In the genomic region with DNA sequence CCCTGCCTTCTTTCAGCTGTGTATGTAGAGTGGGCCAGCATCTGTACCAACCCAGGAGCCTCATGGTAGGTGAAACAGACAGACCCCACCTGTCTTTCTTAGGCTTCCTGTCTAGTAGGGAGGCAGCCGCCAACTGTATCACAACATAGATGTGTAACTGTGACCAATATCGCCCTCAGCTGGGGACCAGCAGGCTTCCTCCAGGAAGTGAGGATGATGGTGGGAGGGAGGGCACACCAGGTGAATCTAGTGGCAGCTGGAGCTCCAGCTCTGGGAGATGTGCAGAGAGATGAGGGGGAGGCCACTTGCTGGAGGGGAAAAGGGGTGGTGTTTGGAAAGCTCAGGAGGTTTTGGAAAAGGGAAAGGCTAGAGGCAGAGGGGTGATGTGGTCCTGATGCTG, we compare ENCODE assay signal across 29 mouse cellular contexts. TPM values are rescaled to one million over a fixed set of nuclear protein-coding genes. Genes with fewer than 3 reads are reported as not detected.
DNase-seq lines count a peak whose midpoint lies in the region; ATAC-seq and TF ChIP-seq lines count a peak whose summit lies in the region.
"Had no signal": no experiment of that assay in that cellular context is flagged by ENCODE, and none has a peak within 500 bp of the region (broad histone marks: within the 10 kb centered on the region; RNA-seq: fewer than 3 reads in every experiment).

No protein-coding gene starts in this region.

- H3K27ac ChIP-seq in intestine, postnatal 0 days (ENCODE audit: low read depth, low read length): no peak overlapping the region
- H3K27ac ChIP-seq in intestine, embryonic 15.5 days: no peak overlapping the region
- no peak overlapping the region for H3K27ac ChIP-seq in CH12.LX (ENCODE audit: insufficient read depth, low read depth)
- H3K27ac ChIP-seq: embryonic facial prominence, embryonic 12.5 days; forebrain, embryonic 10.5 days; forebrain, embryonic 15.5 days; hindbrain, embryonic 12.5 days; liver, embryonic 13.5 days; midbrain, embryonic 10.5 days; neural tube, embryonic 12.5 days had no signal

- TF ChIP-seq CTCF in intestine, postnatal 0 days (IDR thresholded peaks at IDR 0.05; ENCODE audit: low read depth): 0 out of 2 replicates have a peak, but pooled peaks have one; percentile 5
- peak in 1 of 2 experiments; percentile 28; a peak in 2 of 4 replicates for TF ChIP-seq CTCF in CH12.LX (conservative IDR thresholded peaks at IDR 0.05 in 1 of 2, IDR thresholded peaks at IDR 0.05 in 1 of 2; ENCODE audit: low read depth in 2 of 2, low read length in 2 of 2)

- in situ Hi-C loops in CH12.LX (cut with MboI; ENCODE audit: low pct_ligation_motif_present, low pct_unique_long_range_greater_than_20kb, low sequenced_read_pairs): loop anchor here (5.0 kb wide), 1 partner anchor 37 kb away; no protein-coding TSS in a partner anchor

- no peak overlapping the region for H3K4me3 ChIP-seq in intestine, postnatal 0 days (ENCODE audit: low read depth, low read length)
- no peak overlapping the region for H3K4me3 ChIP-seq in intestine, embryonic 15.5 days (replicated peaks)
- H3K4me3 ChIP-seq in CH12.LX (replicated peaks in 1 of 3; ENCODE audit: low read depth in 2 of 3, low read length in 2 of 3, poor library complexity in 1 of 3): no peak overlapping the region
- H3K4me3 ChIP-seq: embryonic facial prominence, embryonic 12.5 days; forebrain, embryonic 10.5 days; forebrain, embryonic 15.5 days; hindbrain, embryonic 12.5 days; liver, embryonic 13.5 days; midbrain, embryonic 10.5 days; myocyte; neural tube, embryonic 12.5 days had no signal

- no peak for ATAC-seq in intestine, postnatal 0 days
- no peak for ATAC-seq in intestine, embryonic 15.5 days
- ATAC-seq: forebrain, embryonic 15.5 days; lung, postnatal 0 days; midbrain, embryonic 16.5 days had no signal

- H3K4me1 ChIP-seq in intestine, postnatal 0 days (replicated peaks; ENCODE audit: control insufficient read depth, insufficient read depth, low read length): no peaks in the 10 kb centered on the region
- no peaks in the 10 kb centered on the region for H3K4me1 ChIP-seq in intestine, embryonic 15.5 days (replicated peaks)
- peaks cover 18 to 63% of the 10 kb centered on the region in 2 experiments for H3K4me1 ChIP-seq in CH12.LX (ENCODE audit: control insufficient read depth in 1 of 2, insufficient read depth in 2 of 2)
- H3K4me1 ChIP-seq: liver, embryonic 13.5 days had no signal

- WGBS in intestine, postnatal 0 days: 53% methylated on average over 2 of the region's 2 CpGs
- 80% methylated on average over 2 of the region's 2 CpGs for WGBS in intestine, embryonic 15.5 days

- peak; percentile 9 for TF ChIP-seq RAD21 in CH12.LX (IDR thresholded peaks at IDR 0.05; ENCODE audit: low read depth, low read length)

- no peaks in the 10 kb centered on the region for H3K9me3 ChIP-seq in intestine, postnatal 0 days (ENCODE audit: control insufficient read depth)
- H3K9me3 ChIP-seq in intestine, embryonic 15.5 days: no peaks in the 10 kb centered on the region
- H3K9me3 ChIP-seq in CH12.LX (replicated peaks; ENCODE audit: low read length): no peaks in the 10 kb centered on the region
- H3K9me3 ChIP-seq: embryonic facial prominence, embryonic 12.5 days; forebrain, embryonic 10.5 days; forebrain, embryonic 15.5 days; hindbrain, embryonic 12.5 days; liver, embryonic 13.5 days; midbrain, embryonic 10.5 days; neural tube, embryonic 12.5 days had no signal

- H3K9ac ChIP-seq in intestine, postnatal 0 days (ENCODE audit: low read depth, low read length): no peak overlapping the region
- no peak overlapping the region for H3K9ac ChIP-seq in intestine, embryonic 15.5 days
- no peak overlapping the region for H3K9ac ChIP-seq in CH12.LX (ENCODE audit: insufficient read depth, low read depth)
- H3K9ac ChIP-seq: embryonic facial prominence, embryonic 12.5 days; forebrain, embryonic 15.5 days; liver, embryonic 13.5 days; neural tube, embryonic 12.5 days had no signal

- H3K4me2 ChIP-seq in intestine, postnatal 0 days (replicated peaks; ENCODE audit: low read depth): no peak overlapping the region
- no peak overlapping the region for H3K4me2 ChIP-seq in intestine, embryonic 15.5 days (replicated peaks)
- H3K4me2 ChIP-seq in CH12.LX (ENCODE audit: insufficient read depth, low read depth, poor library complexity, severe bottlenecking): no peak overlapping the region
- H3K4me2 ChIP-seq: embryonic facial prominence, embryonic 12.5 days; forebrain, embryonic 15.5 days; hindbrain, embryonic 12.5 days; liver, embryonic 13.5 days; neural tube, embryonic 12.5 days had no signal

- TF ChIP-seq EP300 in CH12.LX (IDR thresholded peaks at IDR 0.05; ENCODE audit: low read length): no peak

- no peak for TF ChIP-seq POLR2A in CH12.LX (IDR thresholded peaks at IDR 0.05; ENCODE audit: low read depth, low read length)

- dilution Hi-C loops in CH12.LX (cut with MboI; ENCODE audit: extremely low pct_ligation_motif_present, extremely low pct_unique_long_range_greater_than_20kb, low sequenced_read_pairs): no loop called here

- no peaks in the 10 kb centered on the region for H3K36me3 ChIP-seq in intestine, postnatal 0 days (ENCODE audit: control insufficient read depth, insufficient read depth)
- no peaks in the 10 kb centered on the region for H3K36me3 ChIP-seq in intestine, embryonic 15.5 days
- peaks cover 0 to 13% of the 10 kb centered on the region in 2 experiments for H3K36me3 ChIP-seq in CH12.LX (replicated peaks in 1 of 2; ENCODE audit: control insufficient read depth in 1 of 2, insufficient read depth in 1 of 2, low read length in 1 of 2)
- H3K36me3 ChIP-seq: forebrain, embryonic 10.5 days; liver, embryonic 13.5 days; midbrain, embryonic 10.5 days; neural tube, embryonic 12.5 days had no signal

- H3K27me3 ChIP-seq in intestine, postnatal 0 days (replicated peaks; ENCODE audit: control insufficient read depth, insufficient read depth, low read length): peaks cover 7% of the 10 kb centered on the region
- peaks cover 8% of the 10 kb centered on the region for H3K27me3 ChIP-seq in intestine, embryonic 15.5 days (replicated peaks)
- H3K27me3 ChIP-seq in CH12.LX (replicated peaks): no peaks in the 10 kb centered on the region
- H3K27me3 ChIP-seq: forebrain, embryonic 15.5 days had no signal

- peak; percentile 26 for DNase-seq in right cerebral cortex, postnatal 14 days
- no peak for DNase-seq in right cerebral cortex, postnatal 4 days
- no peak for DNase-seq in CH12.LX (ENCODE audit: extremely low read depth)
- DNase-seq in ZHBTc4 (ENCODE audit: low read depth, low spot score): peak; percentile 22
- DNase-seq in gastrocnemius, adult 8-10 months (ENCODE audit: low spot score in 2 of 2): no peak
- DNase-seq in urinary bladder, postnatal 25 days (ENCODE audit: low spot score): no peak
- DNase-seq: adrenal gland, adult 8-10 months; cerebellum, adult 11 months; cerebellum, adult 9-10 months; cerebellum, postnatal 36 days; embryo, embryonic 11 days; gastrocnemius, postnatal 10 days; kidney, adult 11 months; kidney, postnatal 14 days; left cerebral cortex, postnatal 4 days; liver, embryonic 13.5 days; lung, adult 18-20 months; lung, postnatal 4 days had no signal

- H3K79me2 ChIP-seq in CH12.LX (replicated peaks; ENCODE audit: control insufficient read depth, extremely low read depth, insufficient read depth, poor library complexity, severe bottlenecking): no peaks in the 10 kb centered on the region

TF ChIP-seq in CH12.LX, 34 proteins besides CTCF, POLR2A, EP300 and RAD21:
- peak; percentile 59; the same call in 1 of the 2 replicates for TF ChIP-seq ELF1 (IDR thresholded peaks at IDR 0.05; ENCODE audit: low read depth, low read length)
- no peak for TF ChIP-seq JUN (IDR thresholded peaks at IDR 0.05; ENCODE audit: insufficient read depth, low read depth, low read length)
- TF ChIP-seq SIN3A (IDR thresholded peaks at IDR 0.05; ENCODE audit: low read length): no peak
TF ChIP-seq in CH12.LX: peak in this region for 1.

RNA-seq across cellular contexts. Expression of gene Insyn1, which starts 6.6 kb away (rescaled TPM):
- polyA plus RNA-seq in intestine, postnatal 0 days (2015; fragmentation: Nextera tagmentation; extraction: Ambion mirVana): 0.25 and 0.37 TPM in 2 replicates
- polyA plus RNA-seq in intestine, embryonic 15.5 days (2015; fragmentation: Nextera tagmentation; extraction: Ambion mirVana): 0.67 and 0.96 TPM in 2 replicates
- 3.0 and 5.5 TPM in 2 replicates for total RNA-seq in CH12.LX (2012; rRNA removed)
- 1.1 and 2.4 TPM in 2 replicates for total RNA-seq in CH12.LX (2014; rRNA removed)
- 2.5 and 2.6 TPM in 2 replicates for polyA plus RNA-seq in CH12.LX (2012; ENCODE audit: insufficient read length, low read depth)
- 10 to 100 TPM; 21.3 to 34.2 (median 28.3) TPM for total RNA-seq in gastrocnemius, adult 8-10 months (2022)

Comparison
In these comparisons a context has a peak if more than half of its experiments do, and no peak if none do; other contexts are left out.
1. DNase-seq: peak in right cerebral cortex, postnatal 14 days (single experiment) and ZHBTc4 (single experiment); none in right cerebral cortex, postnatal 4 days (single experiment), CH12.LX (single experiment), gastrocnemius, adult 8-10 months (0 of 2) and urinary bladder, postnatal 25 days (single experiment).